Mouse (Mus musculus): ENCODE data around the gene Gm128.
"Not testable (repeated sequence)": the region's sequence is repeated elsewhere in the genome, so short reads cannot be mapped to it uniquely, and the experiment has no call there.

The Gm128 gene

GRCm38 (mm10) chr3:95230495-95231297 is 10.7 kb downstream of the Gm128 start:
- DNase-seq: peak; percentile 55 to 67

- peak; percentile 71 to 80 for DNase-seq
These were observed 11.5 kb downstream of the Gm128 start for GRCm38 (mm10) chr3:95229781-95230494.

DNA sequence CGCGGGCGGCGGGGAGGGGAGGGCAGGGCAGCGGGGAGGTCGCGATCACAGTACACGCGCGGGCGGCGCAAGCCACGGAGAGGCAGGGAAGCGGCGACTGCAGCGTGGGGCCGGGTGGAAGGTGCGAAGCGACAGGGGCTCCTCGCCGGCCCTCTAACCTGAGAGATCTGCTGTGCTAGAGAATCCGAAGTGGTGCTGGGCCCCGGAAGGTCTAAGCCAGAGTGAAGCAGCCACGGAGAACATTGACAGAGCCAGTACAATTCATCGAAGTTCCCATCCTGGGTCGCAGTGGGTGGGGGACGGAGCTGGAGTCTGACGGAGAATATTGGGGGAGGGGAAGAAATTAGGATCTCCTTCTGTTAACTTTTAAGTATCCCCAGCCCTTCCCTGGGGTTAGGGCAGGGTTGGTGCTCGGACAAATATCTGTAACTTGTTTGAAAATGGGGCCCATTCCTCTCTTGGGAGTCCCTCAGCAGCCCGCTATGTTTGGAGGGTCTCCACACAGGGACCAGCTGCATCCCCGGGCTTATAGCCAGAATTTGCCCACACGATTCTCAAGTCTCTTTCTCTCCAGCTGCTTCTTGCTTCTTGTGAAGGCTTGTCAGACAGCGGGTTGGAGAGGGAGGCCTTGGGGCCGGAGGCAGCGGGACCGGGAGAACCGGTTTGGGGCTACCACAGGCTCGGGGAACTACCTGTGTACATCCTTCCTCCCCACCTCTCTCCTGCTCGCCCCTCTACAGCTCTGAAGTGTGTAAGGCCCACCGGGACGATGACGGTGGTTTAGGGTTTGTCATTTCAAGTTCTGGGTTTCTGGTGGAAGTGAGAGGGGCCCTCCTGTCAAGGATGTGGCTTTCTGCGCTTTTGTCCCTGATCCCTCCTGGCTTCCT is 12.3 kb downstream of the Gm128 start:
- DNase-seq: peak; percentile 47 to 68

DNA sequence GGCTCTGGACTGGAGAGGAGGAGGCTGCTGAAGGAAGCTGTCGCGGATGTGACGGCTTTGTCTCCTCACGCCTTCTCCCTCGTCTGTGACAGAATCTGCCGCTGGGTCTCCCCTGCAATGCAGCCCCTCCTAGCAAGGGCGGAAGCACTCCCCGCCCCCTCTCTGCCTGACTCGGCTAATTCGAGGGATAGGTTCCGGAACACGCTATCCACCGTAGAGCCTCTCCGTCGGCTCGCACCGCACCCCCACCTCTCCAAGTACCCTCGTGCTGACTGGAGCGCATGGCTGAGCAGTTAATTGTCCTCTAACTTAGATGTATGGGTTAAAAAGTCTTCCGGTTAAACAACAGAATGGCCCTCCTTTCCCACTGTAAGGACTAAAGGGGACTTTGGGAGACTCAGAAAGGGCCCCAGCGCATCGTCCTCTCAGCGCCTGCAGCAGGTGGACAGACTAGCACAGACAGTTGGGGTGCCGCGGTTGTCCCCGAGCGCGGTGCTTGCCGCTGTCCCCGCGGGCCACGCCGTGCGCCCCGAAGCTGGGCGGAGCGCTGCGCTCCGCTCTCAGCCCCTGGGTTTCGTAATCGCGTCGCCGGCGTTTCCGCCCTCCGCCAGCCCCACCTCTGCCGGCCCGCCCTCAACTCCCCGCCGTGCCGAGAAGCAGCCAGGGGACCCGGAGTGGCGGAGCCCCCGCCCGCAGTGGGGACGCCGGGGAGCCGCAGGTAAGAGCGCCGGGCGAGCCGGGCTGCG is 13.1 kb downstream of the Gm128 start, which contains the start of gene Cdc42se1:
Gene Cdc42se1 (plus strand): TSS at position 585 of the 746 bp plus-strand sequence.
- DNase-seq: peak; percentile 88 to 92

- no peak for DNase-seq
These were observed 14.2 kb downstream of the Gm128 start for GRCm38 (mm10) chr3:95227214-95227613.

DNA sequence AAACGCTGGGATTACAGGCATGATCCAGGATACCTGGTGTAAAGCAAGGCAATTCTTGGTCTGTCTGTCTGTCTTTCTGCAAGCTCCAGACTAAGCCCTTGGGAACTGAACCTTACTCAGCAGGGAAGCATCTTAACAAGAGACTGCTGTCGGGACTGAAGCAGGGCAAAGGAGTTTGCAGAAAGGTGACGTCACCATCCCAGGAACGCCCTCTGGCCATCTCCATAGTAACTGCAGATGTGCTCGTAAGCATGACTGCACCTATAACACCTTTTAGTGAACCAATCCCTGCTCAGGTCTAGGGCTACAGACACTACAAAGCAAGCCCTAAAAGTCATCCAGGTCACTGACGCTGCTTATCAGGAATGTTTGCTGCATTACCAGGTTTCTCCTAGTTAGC is 17.1 kb downstream of the Gm128 start:
- DNase-seq: peak; percentile 69 to 77

DNA sequence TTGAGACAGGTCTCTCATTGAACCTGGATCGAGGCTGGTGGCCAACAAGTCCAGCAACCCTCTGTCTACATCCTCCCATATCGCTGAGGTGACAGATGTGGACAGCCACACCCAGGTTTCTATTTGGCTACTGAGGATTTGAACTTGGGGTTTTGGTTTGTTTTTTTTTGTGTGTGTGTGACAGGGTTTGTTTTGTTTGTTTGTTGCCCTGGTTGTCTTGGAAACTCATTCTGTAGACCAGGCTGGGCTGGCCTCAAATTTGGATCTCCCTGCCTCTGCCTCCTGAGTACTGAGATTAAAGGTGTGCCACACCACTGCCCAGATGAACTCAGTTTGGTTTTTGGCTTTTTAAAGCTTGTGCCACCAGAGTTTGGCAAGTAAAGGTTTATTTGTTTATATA is 18.4 kb downstream of the Gm128 start:
- no peak for DNase-seq

DNA sequence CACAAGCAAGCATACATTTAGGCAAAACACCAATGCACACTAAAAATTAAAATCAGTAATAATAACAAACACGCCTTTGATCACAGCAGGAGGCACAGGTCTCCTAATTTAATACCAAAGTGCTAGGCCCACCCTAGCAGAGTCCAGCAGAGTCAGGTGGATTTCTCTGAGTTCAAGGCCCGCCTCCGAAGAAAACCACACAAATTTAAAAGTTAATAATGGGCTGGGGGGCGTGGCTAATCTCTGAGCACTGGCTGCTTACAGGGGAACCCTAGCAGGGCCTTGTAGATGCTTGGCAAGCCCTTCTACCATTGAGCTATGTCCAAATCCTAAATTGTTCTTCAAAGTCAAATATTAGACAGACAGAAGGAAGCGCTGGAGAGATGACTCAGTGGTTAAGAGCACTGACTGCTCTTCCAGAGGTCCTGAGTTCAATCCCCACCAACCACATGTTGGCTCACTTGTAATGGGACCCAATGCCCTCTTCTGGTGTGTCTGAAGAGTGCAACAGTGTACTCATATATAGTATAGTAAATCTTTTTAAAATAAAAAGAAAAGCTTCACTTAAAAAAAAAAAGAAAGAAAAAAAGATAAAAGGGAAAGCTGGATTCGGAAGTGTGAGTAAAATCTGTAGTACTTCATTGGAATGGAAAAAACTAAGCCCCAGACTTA is 22.8 kb downstream of the Gm128 start:
- DNase-seq: peak in 1 of 2 experiments; percentile 61

- peak; percentile 96 to 99 for DNase-seq
These were observed 23.9 kb downstream of the Gm128 start, which contains the start of gene Gabpb2 for GRCm38 (mm10) chr3:95217255-95218134. Gene Gabpb2, minus strand, starts transcription at chr3:95217916.

DNA sequence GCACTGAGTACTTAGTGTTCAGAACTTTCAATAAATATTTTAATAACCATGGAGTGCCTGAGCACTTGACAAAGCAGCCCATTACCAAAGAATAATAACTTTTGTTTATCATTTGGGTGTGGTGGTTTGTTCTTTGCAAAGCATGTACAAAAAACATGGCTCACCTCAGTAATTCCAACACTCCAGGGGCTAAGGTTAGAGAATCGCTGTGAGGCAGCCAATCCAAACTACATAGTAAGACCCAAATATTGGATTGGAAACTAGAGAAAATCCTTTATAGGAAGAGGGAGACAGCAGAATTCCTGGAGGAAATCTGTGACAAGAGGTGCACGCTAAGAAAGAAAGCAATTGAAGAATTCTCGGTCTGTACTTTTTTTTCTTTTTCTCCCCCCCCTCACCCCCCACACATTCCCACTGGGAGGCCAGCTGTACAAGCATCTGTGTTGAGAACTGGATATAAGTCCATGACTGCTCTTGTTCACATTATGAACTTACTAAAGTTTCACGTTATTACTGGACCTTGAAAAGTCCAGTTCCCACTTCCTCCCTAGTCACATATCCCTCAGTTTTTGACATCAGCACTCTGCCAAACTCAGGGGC is 24.6 kb downstream of the Gm128 start:
- DNase-seq: no peak

DNA sequence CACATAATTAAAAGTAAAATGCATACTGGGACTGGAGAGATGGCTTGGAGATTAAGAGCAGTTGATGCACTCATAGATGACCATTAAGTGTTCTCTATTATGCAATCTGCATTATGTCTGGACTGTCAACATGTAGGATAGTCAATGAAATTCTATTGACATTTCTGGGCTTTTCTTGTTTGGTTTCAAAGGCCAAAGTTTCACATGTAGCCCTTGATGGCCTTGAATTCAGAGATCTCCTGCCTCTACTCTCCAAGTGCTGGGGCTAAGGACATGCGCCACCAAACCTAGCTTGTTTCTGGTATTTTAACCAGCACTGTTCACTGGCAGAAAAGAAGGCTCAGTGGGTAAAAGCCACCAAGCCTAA is 27.8 kb downstream of the Gm128 start:
- DNase-seq: no peak

DNA sequence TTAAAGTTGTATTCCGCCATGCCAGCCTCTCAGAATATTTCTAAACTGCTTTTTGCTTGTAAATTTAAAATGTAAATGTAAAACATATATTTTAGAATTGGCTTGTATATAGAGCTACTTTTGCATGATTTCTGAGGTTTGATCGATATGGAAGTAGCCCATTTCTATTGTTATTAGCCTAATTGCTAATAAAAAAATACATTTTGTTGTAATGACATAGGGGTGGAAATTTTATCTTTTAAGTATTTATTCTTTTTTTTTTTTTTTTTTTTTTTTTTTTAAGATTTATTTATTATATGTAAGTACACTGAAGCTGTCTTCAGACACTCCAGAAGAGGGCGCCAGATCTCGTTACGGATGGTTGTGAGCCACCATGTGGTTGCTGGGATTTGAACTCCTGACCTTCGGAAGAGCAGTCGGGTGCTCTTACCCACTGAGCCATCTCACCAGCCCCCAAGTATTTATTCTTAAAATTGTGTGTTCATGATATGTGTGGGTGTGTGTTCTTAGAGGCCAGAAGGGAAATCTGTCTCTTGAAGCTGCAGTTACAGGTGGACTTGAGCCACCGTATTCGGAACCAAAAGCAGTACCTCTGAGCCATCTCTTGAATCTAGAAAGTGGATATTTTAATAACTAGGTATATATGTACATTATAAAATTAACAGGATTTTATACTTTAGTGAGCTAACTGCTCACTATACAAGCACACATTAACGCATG is 28.3 kb downstream of the Gm128 start:
- not testable (repeated sequence) for DNase-seq

- DNase-seq: no peak
These were observed 30.8 kb downstream of the Gm128 start for GRCm38 (mm10) chr3:95210585-95210984.

DNA sequence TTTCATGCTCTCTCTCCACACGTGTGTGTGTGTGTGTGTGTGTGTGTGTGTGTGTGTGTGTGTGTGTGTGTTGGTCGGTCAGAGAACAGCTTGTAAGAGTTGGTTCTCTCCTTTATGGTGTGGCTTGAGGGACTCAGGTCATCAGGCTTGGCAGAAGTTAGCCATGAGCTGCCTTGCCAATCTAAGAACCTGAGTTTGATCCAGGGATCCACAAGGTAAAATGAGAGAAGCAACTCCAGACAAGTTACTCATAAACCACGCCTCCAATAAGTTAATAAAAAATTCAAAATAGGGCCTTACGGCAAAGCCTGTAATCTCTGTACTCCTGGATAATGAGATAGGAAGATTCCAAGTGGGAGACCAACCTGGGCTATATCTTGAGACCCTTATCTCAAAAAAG is 33.1 kb downstream of the Gm128 start:
- peak in 1 of 2 experiments; percentile 13 for DNase-seq

- no peak for DNase-seq
These were observed 37.5 kb downstream of the Gm128 start for GRCm38 (mm10) chr3:95203880-95204279.

DNA sequence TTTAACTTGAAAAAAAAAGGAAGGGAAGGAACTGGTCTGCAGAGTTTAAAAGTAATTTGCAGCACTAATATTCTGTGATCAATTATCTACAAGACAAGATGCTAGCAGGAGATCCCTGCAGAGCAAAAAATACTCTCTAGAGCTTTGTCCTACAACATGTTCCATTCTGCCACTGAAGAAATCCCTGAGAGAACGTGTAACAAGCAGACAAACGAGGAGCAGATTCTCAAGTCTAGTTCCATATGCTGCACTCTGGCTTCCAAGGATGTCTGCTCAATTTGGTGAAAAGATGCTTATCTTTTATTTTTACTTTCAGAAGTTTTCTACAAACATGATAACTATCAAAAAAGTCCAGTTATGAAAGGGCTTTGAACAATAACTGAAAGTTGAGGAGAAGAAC is 40.8 kb downstream of the Gm128 start:
- no peak for DNase-seq

DNA sequence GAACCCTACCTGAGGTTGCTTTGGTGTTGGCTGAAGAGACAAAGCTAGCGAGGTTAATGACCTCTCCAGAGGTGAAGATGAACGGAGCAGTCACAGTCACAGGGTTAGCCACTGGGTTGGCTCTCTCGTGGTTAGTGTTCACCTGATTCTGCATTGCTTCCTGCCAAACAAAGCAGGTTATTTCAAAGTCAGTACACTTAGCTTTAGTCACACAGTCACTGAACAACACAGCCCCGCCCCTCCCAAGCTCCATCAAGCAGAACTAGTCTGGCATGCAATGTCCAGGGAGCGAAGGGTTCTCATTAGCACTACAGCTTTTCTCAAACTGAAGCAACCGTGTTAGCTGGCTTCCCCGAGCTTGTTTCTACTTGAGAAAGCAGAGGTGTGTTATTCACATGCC is 41.3 kb downstream of the Gm128 start:
- DNase-seq: peak; percentile 92 to 96

- DNase-seq: peak; percentile 11 to 14
These were observed 42.3 kb downstream of the Gm128 start for GRCm38 (mm10) chr3:95199101-95199500.

- DNase-seq: no peak
These were observed 45.6 kb downstream of the Gm128 start for GRCm38 (mm10) chr3:95195772-95196171.
